Mouse (Mus musculus) neural tube, embryonic 11.5 days (tissue): ENCODE data around the gene Ubqln3. TPM values are rescaled to one million over a fixed set of nuclear protein-coding genes. Genes with fewer than 3 reads are reported as not detected.
A peak's percentile ranks its signal among the peaks of the same experiment; 100 is the strongest.

Source experiments
- ATAC-seq: fragments of 200-750 bp; cut with Nextera tagmentation; 2 replicates; pipeline ENCODE4 v1.8.0; 2017; ENCODE audit warnings: moderate number of reproducible peaks, mild to moderate bottlenecking, moderate TSS enrichment, moderate library complexity; ENCODE audit not compliant: insufficient read depth, low FRiP score, low TSS enrichment
- DNase-seq: peaks from one replicate; pipeline ENCODE4 v3.0.0-alpha.2; 2015; ENCODE audit warnings: low spot score
- H3K27ac ChIP-seq: fragments of 300-500 bp; sonication (generic); 2 replicates; pipeline ENCODE4 v1.5.1; 2014; ENCODE audit warnings: low read depth, mild to moderate bottlenecking, low read length
- H3K27me3 ChIP-seq: fragments of 300-500 bp; sonication (generic); 2 replicates; pipeline ENCODE4 v1.6.1; 2014; ENCODE audit warnings: mild to moderate bottlenecking, low read length, mixed read lengths; ENCODE audit not compliant: control insufficient read depth, insufficient read depth
- H3K36me3 ChIP-seq: fragments of 300-500 bp; sonication (generic); 2 replicates; pipeline ENCODE4 v1.6.1; 2014; ENCODE audit warnings: mild to moderate bottlenecking, low read length, moderate library complexity, mixed read lengths; ENCODE audit not compliant: control insufficient read depth, insufficient read depth
- H3K4me1 ChIP-seq: fragments of 300-500 bp; sonication (generic); 2 replicates; pipeline ENCODE4 v1.6.1; 2014; ENCODE audit warnings: low read length, mixed read lengths; ENCODE audit not compliant: control insufficient read depth, insufficient read depth
- H3K4me2 ChIP-seq: fragments of 300-500 bp; sonication (generic); 2 replicates; pipeline ENCODE4 v1.6.1; 2014; ENCODE audit warnings: low read depth, mild to moderate bottlenecking, moderate library complexity
- H3K4me3 ChIP-seq: fragments of 300-500 bp; sonication (generic); 2 replicates; pipeline ENCODE4 v1.5.1; 2014; ENCODE audit warnings: low read depth, low read length
- H3K9ac ChIP-seq: fragments of 300-500 bp; sonication (generic); 2 replicates; pipeline ENCODE4 v1.6.1; 2014; ENCODE audit warnings: mild to moderate bottlenecking, low read length
- H3K9me3 ChIP-seq: fragments of 300-500 bp; sonication (generic); 2 replicates; pipeline ENCODE4 v1.6.1; 2016; ENCODE audit warnings: low read length; ENCODE audit not compliant: control insufficient read depth
- WGBS: fragments of 180-500 bp; shearing (Covaris S2); extraction: QIAGEN DNeasy Blood & Tissue Kit; methylation state at CpG from one replicate; pipeline ENCODE4 v1.1.7; 2014; 5-methylcytosine and 5-hydroxymethylcytosine counted together
- polyA plus RNA-seq: library from polyadenylated mRNA; unstranded; fragments of >200 nt; fragmentation: Nextera tagmentation; extraction: Ambion mirVana; gene quantifications from 2 replicates; pipeline ENCODE4 v1.2.1, GENCODE M21; 2014

The Ubqln3 gene
- polyA plus RNA-seq, 1 experiment from 2014 or later, result not detected

DNA sequence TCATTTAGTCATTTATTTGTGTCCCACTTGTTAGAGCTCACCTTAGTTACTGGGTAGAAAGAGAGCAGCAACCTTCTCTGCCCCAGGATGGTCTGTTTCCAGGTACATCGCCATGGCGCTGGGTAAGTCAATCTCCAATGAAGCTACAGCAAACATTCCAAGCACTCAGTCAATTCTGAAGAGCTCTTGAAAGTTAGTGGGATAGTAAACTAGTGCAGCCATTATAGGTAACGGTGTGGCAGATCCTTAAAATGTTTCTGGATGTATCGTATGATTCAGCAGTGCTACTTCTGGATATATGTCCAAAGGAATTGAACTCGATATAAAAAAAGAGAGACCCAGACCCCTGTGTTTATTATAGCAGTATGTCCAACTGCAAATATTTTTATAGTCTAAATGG, 5.8 kb downstream of the Ubqln3 start, which contains the start of gene Olfr643:
Olfr643 (minus strand) TSS at position 101 of the 400 bp plus-strand sequence.
- Histone ChIP-seq H3K27ac (no peak within 1 kb of the TSS), H3K36me3 (no peaks in the 10 kb centered on the region), H3K4me1 (no peaks in the 10 kb centered on the region), H3K9ac (no peak within 1 kb of the TSS), H3K27me3 (no peaks in the 10 kb centered on the region), H3K4me3 (no peak within 1 kb of the TSS), H3K9me3 (no peaks in the 10 kb centered on the region), H3K4me2 (no peak within 1 kb of the TSS)
- ATAC-seq, result no peak
- WGBS, result 90% methylated on average over 5 of the region's 5 CpGs
- no peak for DNase-seq

DNA sequence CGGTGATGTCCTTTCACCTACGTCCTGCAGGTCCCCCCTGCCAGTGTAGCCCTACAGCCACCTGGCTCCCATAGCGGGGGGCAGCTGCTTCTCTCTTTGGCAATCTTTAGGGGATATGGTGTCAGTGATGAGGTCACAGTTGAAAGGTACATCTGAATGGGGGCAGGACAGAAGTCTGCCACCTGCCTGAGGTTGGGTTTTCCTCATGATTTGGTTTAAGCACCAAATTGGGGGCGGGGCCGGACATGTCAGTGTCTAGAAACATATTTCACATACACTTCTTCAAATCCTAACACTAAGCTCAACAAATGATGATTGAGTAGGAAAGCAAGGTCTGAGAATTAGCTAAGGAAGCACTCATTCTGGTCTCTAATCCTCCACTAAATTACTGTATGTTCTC, 13.4 kb downstream of the Ubqln3 start, which contains the start of gene Ubqln5:
Ubqln5 (minus strand) TSS at position 101 of the 400 bp plus-strand sequence.
- Histone ChIP-seq H3K27ac (no peak within 1 kb of the TSS), H3K9me3 (no peaks in the 10 kb centered on the region), H3K4me1 (no peaks in the 10 kb centered on the region), H3K4me3 (no peak within 1 kb of the TSS), H3K4me2 (no peak within 1 kb of the TSS), H3K36me3 (no peaks in the 10 kb centered on the region), H3K9ac (no peak within 1 kb of the TSS), H3K27me3 (no peaks in the 10 kb centered on the region)
- DNase-seq (no peak), ATAC-seq (no peak)
- 90% methylated on average over 5 of the region's 5 CpGs for WGBS

DNA sequence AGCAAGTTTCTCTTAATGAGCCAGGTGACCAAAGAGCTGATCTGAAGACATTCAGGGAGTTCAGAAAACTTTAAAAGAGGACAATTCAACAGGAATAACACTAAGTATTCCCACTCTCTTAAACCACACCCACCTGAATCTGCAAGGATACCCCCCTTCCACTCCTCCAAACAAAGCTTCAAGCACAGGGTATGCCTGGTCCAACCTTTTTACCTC, 38.4 kb downstream of the Ubqln3 start, which contains the start of gene Olfr646:
Olfr646 (plus strand) TSS at position 117 of the 216 bp plus-strand sequence.
- Histone ChIP-seq H3K4me2 (no peak within 1 kb of the TSS), H3K27me3 (no peaks in the 10 kb centered on the region), H3K9ac (no peak within 1 kb of the TSS), H3K9me3 (no peaks in the 10 kb centered on the region), H3K4me1 (no peaks in the 10 kb centered on the region), H3K27ac (no peak within 1 kb of the TSS), H3K4me3 (no peak within 1 kb of the TSS), H3K36me3 (no peaks in the 10 kb centered on the region)
- ATAC-seq (no peak), DNase-seq (no peak)

DNA sequence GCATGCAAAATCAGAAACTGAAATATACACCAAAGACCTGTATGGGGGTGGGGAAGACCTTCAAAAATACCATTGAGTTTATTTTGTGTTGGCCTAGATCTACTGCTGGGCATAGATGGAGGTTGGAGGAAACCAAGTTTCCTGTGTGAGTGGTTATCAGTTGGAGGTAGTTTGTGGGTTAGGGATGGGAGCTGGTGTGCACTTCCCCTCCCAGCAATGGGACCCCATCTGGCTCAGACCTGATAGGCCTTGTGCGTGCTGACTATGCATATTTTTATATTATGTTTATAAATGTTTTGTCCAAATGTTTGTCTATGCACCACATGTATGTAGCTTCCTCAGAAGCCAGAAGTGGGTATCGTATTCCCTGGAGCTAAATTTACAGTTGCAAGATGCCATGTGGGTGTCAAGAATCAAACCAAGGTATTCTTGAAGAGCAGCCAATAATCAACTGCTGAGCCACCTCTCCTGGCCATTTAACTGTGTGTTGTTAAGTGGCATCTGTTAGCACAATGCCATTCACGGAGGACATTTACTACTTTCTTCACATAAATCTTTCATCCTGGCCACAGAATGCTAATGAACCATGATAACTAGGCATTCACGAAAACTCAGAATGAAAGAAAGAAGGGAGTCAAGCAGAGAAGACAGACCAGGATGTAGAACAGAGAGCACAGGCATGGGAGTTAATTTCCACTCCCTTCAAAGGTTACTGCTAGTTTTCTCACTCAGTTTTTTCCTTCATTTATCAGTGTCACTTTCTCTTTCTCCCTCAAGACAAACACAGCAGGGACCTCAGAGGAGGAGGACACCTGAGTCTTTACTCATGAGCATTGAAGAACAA, 38.9 kb downstream of the Ubqln3 start:
- WGBS, result 23% methylated on average over 4 of the region's 4 CpGs
- DNase-seq, result peak; percentile 11
- peak; percentile 83 for ATAC-seq
- H3K36me3 ChIP-seq, result no peaks in the 10 kb centered on the region
- no peak overlapping the region for H3K4me2 ChIP-seq
- no peak overlapping the region for H3K9ac ChIP-seq
- H3K27ac ChIP-seq, result no peak overlapping the region
- H3K4me3 ChIP-seq, result no peak overlapping the region
- no peaks in the 10 kb centered on the region for H3K4me1 ChIP-seq
- no peaks in the 10 kb centered on the region for H3K9me3 ChIP-seq
- H3K27me3 ChIP-seq, result no peaks in the 10 kb centered on the region

Other genes with a start within 250 kb of the Ubqln3 start
- gene Olfr64, start 248.8 kb downstream of the Ubqln3 start, polyA plus RNA-seq, result not detected in 2 replicates
- not detected in 2 replicates for gene Olfr65, start 239.8 kb downstream of the Ubqln3 start, polyA plus RNA-seq
- not detected in 2 replicates for gene Olfr631, start 214.5 kb downstream of the Ubqln3 start, polyA plus RNA-seq
- not detected in 2 replicates for gene Olfr632, start 208.9 kb downstream of the Ubqln3 start, polyA plus RNA-seq
- not detected in 2 replicates for gene Olfr633, start 198.8 kb downstream of the Ubqln3 start, polyA plus RNA-seq
- not detected in 2 replicates for gene Olfr635, start 172.1 kb downstream of the Ubqln3 start, polyA plus RNA-seq
- not detected in 2 replicates for gene Olfr638, start 144.5 kb downstream of the Ubqln3 start, polyA plus RNA-seq
- gene Olfr639, start 126.0 kb downstream of the Ubqln3 start, polyA plus RNA-seq, result not detected in 2 replicates
- gene Olfr640, start 117.7 kb downstream of the Ubqln3 start, polyA plus RNA-seq, result not detected in 2 replicates
- not detected in 2 replicates for gene Olfr641, start 107.8 kb downstream of the Ubqln3 start, polyA plus RNA-seq
- not detected in 2 replicates for gene Olfr642, start 90.6 kb downstream of the Ubqln3 start, polyA plus RNA-seq
- not detected in 2 replicates for gene 4930516K23Rik, start 81.8 kb downstream of the Ubqln3 start, polyA plus RNA-seq
- gene Olfr644, start 71.4 kb downstream of the Ubqln3 start, polyA plus RNA-seq, result not detected in 2 replicates
- gene Olfr645, start 57.8 kb downstream of the Ubqln3 start, polyA plus RNA-seq, result not detected in 2 replicates
- gene Olfr646, start 38.4 kb downstream of the Ubqln3 start, polyA plus RNA-seq, result not detected in 2 replicates
- not detected in 2 replicates for gene Ubqln5, start 13.5 kb downstream of the Ubqln3 start, polyA plus RNA-seq
- not detected in 2 replicates for gene Olfr643, start 5.9 kb downstream of the Ubqln3 start, polyA plus RNA-seq
- not detected in 2 replicates for gene Ubqlnl, start 7.3 kb upstream of the Ubqln3 start, polyA plus RNA-seq
- 0.11 TPM in 1 of 2 replicates, not detected in the other for gene Olfm5, start 21.6 kb upstream of the Ubqln3 start, polyA plus RNA-seq
- gene Olfr648, start 40.1 kb upstream of the Ubqln3 start, polyA plus RNA-seq, result 0.16 and 0.17 TPM in 2 replicates
- gene Olfr649, start 52.7 kb upstream of the Ubqln3 start, polyA plus RNA-seq, result not detected in 2 replicates
- gene Trim6, start 75.5 kb upstream of the Ubqln3 start, polyA plus RNA-seq, result 2.5 and 3.1 TPM in 2 replicates
- 0.74 and 0.84 TPM in 2 replicates for gene Trim34a, start 101.2 kb upstream of the Ubqln3 start, polyA plus RNA-seq
- 0.07 TPM in 2 replicates for gene Trim5, start 144.8 kb upstream of the Ubqln3 start, polyA plus RNA-seq
- 2.2 TPM in 2 replicates for gene Trim12a, start 172.2 kb upstream of the Ubqln3 start, polyA plus RNA-seq
- not detected in 2 replicates for gene Trim34b, start 186.2 kb upstream of the Ubqln3 start, polyA plus RNA-seq
- gene Trim12c, start 210.1 kb upstream of the Ubqln3 start, polyA plus RNA-seq, result 0.45 and 0.62 TPM in 2 replicates
- gene Trim30b, start 226.6 kb upstream of the Ubqln3 start, polyA plus RNA-seq, result not detected in 2 replicates